Mouse (Mus musculus): Measurements from ENCODE around the gene Thoc5. TPM values are rescaled to one million over a fixed set of nuclear protein-coding genes. Genes with fewer than 3 reads are reported as not detected.

Thoc5 gene
- polyA plus RNA-seq, 1 experiment, result 57.9 TPM

- H3ac ChIP-seq (ENCODE audit: control insufficient read depth, insufficient read length), result no peak overlapping the region
- H3K79me2 ChIP-seq (ENCODE audit: control insufficient read depth, insufficient read depth), result no peaks in the 10 kb centered on the region
- H3K4me3 ChIP-seq, result no peak overlapping the region
- H3K36me3 ChIP-seq (ENCODE audit: control insufficient read depth, insufficient read depth), result peaks cover 44% of the 10 kb centered on the region
- H3K27me3 ChIP-seq (ENCODE audit: control insufficient read depth, insufficient read depth, insufficient read length), result no peaks in the 10 kb centered on the region
- no peak overlapping the region for H3K4me2 ChIP-seq (ENCODE audit: low read depth)
- TF ChIP-seq REST (IDR thresholded peaks at IDR 0.05; ENCODE audit: insufficient read depth, insufficient read length), result no peak
- TF ChIP-seq USF1 (IDR thresholded peaks at IDR 0.05; ENCODE audit: low read depth), result no peak
- no peak for TF ChIP-seq TCF12 (IDR thresholded peaks at IDR 0.05; ENCODE audit: insufficient read depth, poor library complexity, severe bottlenecking)
- TF ChIP-seq E2F4 (IDR thresholded peaks at IDR 0.05; ENCODE audit: insufficient read depth), result no peak
- no peak for TF ChIP-seq MYOD1 (IDR thresholded peaks at IDR 0.05; ENCODE audit: control insufficient read depth in 1 of 3, insufficient read length in 2 of 3, low read depth in 2 of 3)
- TF ChIP-seq SRF (IDR thresholded peaks at IDR 0.05; ENCODE audit: control insufficient read depth, insufficient read length, low read depth), result no peak
- TF ChIP-seq CEBPB (IDR thresholded peaks at IDR 0.05; ENCODE audit: insufficient read depth, poor library complexity, severe bottlenecking), result no peak
- TF ChIP-seq MYOG (IDR thresholded peaks at IDR 0.05; ENCODE audit: control insufficient read depth in 1 of 3, insufficient read depth in 1 of 3, insufficient read length in 2 of 3, low read depth in 2 of 3), result no peak
- TF ChIP-seq POLR2A (IDR thresholded peaks at IDR 0.05; ENCODE audit: insufficient read length, low read depth), result no peak
- no peak for TF ChIP-seq POLR2AphosphoS2 (IDR thresholded peaks at IDR 0.05; ENCODE audit: insufficient read length, low read depth)
- TF ChIP-seq MAX (IDR thresholded peaks at IDR 0.05; ENCODE audit: low read depth), result no peak
- TF ChIP-seq TCF3 (IDR thresholded peaks at IDR 0.05; ENCODE audit: insufficient read length, low read depth), result no peak
These were observed 26.2 kb downstream of the Thoc5 start for GRCm38 (mm10) chr11:4921281-4921680.

GRCm38 (mm10) chr11:4921751-4922150 lies 26.6 kb downstream of the Thoc5 start:
- H3ac ChIP-seq (ENCODE audit: control insufficient read depth, insufficient read length), result no peak overlapping the region
- H3K36me3 ChIP-seq (ENCODE audit: control insufficient read depth, insufficient read depth), result peaks cover 40% of the 10 kb centered on the region
- H3K79me2 ChIP-seq (ENCODE audit: control insufficient read depth, insufficient read depth), result no peaks in the 10 kb centered on the region
- TF ChIP-seq CEBPB (IDR thresholded peaks at IDR 0.05; ENCODE audit: insufficient read depth, poor library complexity, severe bottlenecking) (no peak), USF1 (IDR thresholded peaks at IDR 0.05; ENCODE audit: low read depth) (no peak), POLR2AphosphoS2 (IDR thresholded peaks at IDR 0.05; ENCODE audit: insufficient read length, low read depth) (no peak), TCF12 (IDR thresholded peaks at IDR 0.05; ENCODE audit: insufficient read depth, poor library complexity, severe bottlenecking) (no peak), REST (IDR thresholded peaks at IDR 0.05; ENCODE audit: insufficient read depth, insufficient read length) (no peak), SRF (IDR thresholded peaks at IDR 0.05; ENCODE audit: control insufficient read depth, insufficient read length, low read depth) (no peak), MAX (IDR thresholded peaks at IDR 0.05; ENCODE audit: low read depth) (no peak), POLR2A (IDR thresholded peaks at IDR 0.05; ENCODE audit: insufficient read length, low read depth) (no peak), MYOD1 (IDR thresholded peaks at IDR 0.05; ENCODE audit: control insufficient read depth in 1 of 3, insufficient read length in 2 of 3, low read depth in 2 of 3) (no peak), MYOG (IDR thresholded peaks at IDR 0.05; ENCODE audit: control insufficient read depth in 1 of 3, insufficient read depth in 1 of 3, insufficient read length in 2 of 3, low read depth in 2 of 3) (no peak), TCF3 (IDR thresholded peaks at IDR 0.05; ENCODE audit: insufficient read length, low read depth) (no peak)
- H3K4me3 ChIP-seq, result no peak overlapping the region
- H3K27me3 ChIP-seq (ENCODE audit: control insufficient read depth, insufficient read depth, insufficient read length), result no peaks in the 10 kb centered on the region
- H3K4me2 ChIP-seq (ENCODE audit: low read depth), result no peak overlapping the region

- TF ChIP-seq POLR2A (IDR thresholded peaks at IDR 0.05; ENCODE audit: insufficient read length, low read depth), result no peak
- no peak for TF ChIP-seq SRF (IDR thresholded peaks at IDR 0.05; ENCODE audit: control insufficient read depth, insufficient read length, low read depth)
- no peak for TF ChIP-seq MYOD1 (IDR thresholded peaks at IDR 0.05; ENCODE audit: control insufficient read depth in 1 of 3, insufficient read length in 2 of 3, low read depth in 2 of 3)
- no peak for TF ChIP-seq TCF12 (IDR thresholded peaks at IDR 0.05; ENCODE audit: insufficient read depth, poor library complexity, severe bottlenecking)
- TF ChIP-seq POLR2AphosphoS2 (IDR thresholded peaks at IDR 0.05; ENCODE audit: insufficient read length, low read depth), result no peak
- no peak for TF ChIP-seq MYOG (IDR thresholded peaks at IDR 0.05; ENCODE audit: control insufficient read depth in 1 of 3, insufficient read depth in 1 of 3, insufficient read length in 2 of 3, low read depth in 2 of 3)
- no peak for TF ChIP-seq MAX (IDR thresholded peaks at IDR 0.05; ENCODE audit: low read depth)
- TF ChIP-seq USF1 (IDR thresholded peaks at IDR 0.05; ENCODE audit: low read depth), result no peak
- no peak for TF ChIP-seq TCF3 (IDR thresholded peaks at IDR 0.05; ENCODE audit: insufficient read length, low read depth)
- TF ChIP-seq E2F4 (IDR thresholded peaks at IDR 0.05; ENCODE audit: insufficient read depth), result no peak
- no peak for TF ChIP-seq REST (IDR thresholded peaks at IDR 0.05; ENCODE audit: insufficient read depth, insufficient read length)
- TF ChIP-seq CEBPB (IDR thresholded peaks at IDR 0.05; ENCODE audit: insufficient read depth, poor library complexity, severe bottlenecking), result no peak
- no peak overlapping the region for H3ac ChIP-seq (ENCODE audit: control insufficient read depth, insufficient read length)
- H3K36me3 ChIP-seq (ENCODE audit: control insufficient read depth, insufficient read depth), result peaks cover 29% of the 10 kb centered on the region
- no peaks in the 10 kb centered on the region for H3K27me3 ChIP-seq (ENCODE audit: control insufficient read depth, insufficient read depth, insufficient read length)
- no peak overlapping the region for H3K4me3 ChIP-seq
- no peaks in the 10 kb centered on the region for H3K79me2 ChIP-seq (ENCODE audit: control insufficient read depth, insufficient read depth)
- no peak overlapping the region for H3K4me2 ChIP-seq (ENCODE audit: low read depth)
These were observed 32.1 kb downstream of the Thoc5 start for GRCm38 (mm10) chr11:4927224-4927623.

GRCm38 (mm10) chr11:4931009-4931601 lies 36.0 kb downstream of the Thoc5 start:
- Histone ChIP-seq H3K4me2 (ENCODE audit: low read depth) (no peak overlapping the region), H3ac (ENCODE audit: control insufficient read depth, insufficient read length) (no peak overlapping the region), H3K36me3 (ENCODE audit: control insufficient read depth, insufficient read depth) (peaks cover 16% of the 10 kb centered on the region), H3K4me3 (no peak overlapping the region), H3K79me2 (ENCODE audit: control insufficient read depth, insufficient read depth) (no peaks in the 10 kb centered on the region), H3K27me3 (ENCODE audit: control insufficient read depth, insufficient read depth, insufficient read length) (no peaks in the 10 kb centered on the region)
- TF ChIP-seq SRF (IDR thresholded peaks at IDR 0.05; ENCODE audit: control insufficient read depth, insufficient read length, low read depth) (no peak), TCF12 (IDR thresholded peaks at IDR 0.05; ENCODE audit: insufficient read depth, poor library complexity, severe bottlenecking) (no peak), USF1 (IDR thresholded peaks at IDR 0.05; ENCODE audit: low read depth) (no peak), POLR2A (IDR thresholded peaks at IDR 0.05; ENCODE audit: insufficient read length, low read depth) (no peak), MYOG (IDR thresholded peaks at IDR 0.05; ENCODE audit: control insufficient read depth in 1 of 3, insufficient read depth in 1 of 3, insufficient read length in 2 of 3, low read depth in 2 of 3) (no peak), MAX (IDR thresholded peaks at IDR 0.05; ENCODE audit: low read depth) (no peak), MYOD1 (IDR thresholded peaks at IDR 0.05; ENCODE audit: control insufficient read depth in 1 of 3, insufficient read length in 2 of 3, low read depth in 2 of 3) (no peak), REST (IDR thresholded peaks at IDR 0.05; ENCODE audit: insufficient read depth, insufficient read length) (no peak), CEBPB (IDR thresholded peaks at IDR 0.05; ENCODE audit: insufficient read depth, poor library complexity, severe bottlenecking) (no peak), POLR2AphosphoS2 (IDR thresholded peaks at IDR 0.05; ENCODE audit: insufficient read length, low read depth) (no peak)

Measured in myocyte (in vitro differentiated cells).